Mouse (Mus musculus) MEL (cell line): ENCODE measurements around the gene Pde7b. TPM values are rescaled to one million over a fixed set of nuclear protein-coding genes. Genes with fewer than 3 reads are reported as not detected.

Experiments used
- DNase-seq: peaks from one replicate; pipeline ENCODE4 v3.0.0; 2011; ENCODE audit warnings: low read depth, low spot score
- H3K27ac ChIP-seq: 2 replicates; pipeline ENCODE4 v1.5.1; 2012; ENCODE audit warnings: low read depth, mild to moderate bottlenecking, control low read depth, low read length, moderate library complexity; ENCODE audit not compliant: control insufficient read depth
- H3K27me3 ChIP-seq, 2 experiments: fragments of 150-350 bp in 1 of 2; sonication (generic) in 1 of 2; 2 replicates each; pipeline ENCODE4 v1.6.1; 2012; ENCODE audit warnings: low read length in 2 of 2, mild to moderate bottlenecking in 2 of 2, improper control_type of control experiment in 1 of 2, moderate library complexity in 1 of 2; ENCODE audit not compliant: insufficient read depth in 2 of 2, control insufficient read depth in 1 of 2
- H3K36me3 ChIP-seq, 2 experiments: 2 replicates each; pipeline ENCODE4 v1.6.1; 2012 to 2014; ENCODE audit warnings: low read length in 2 of 2, improper control_type of control experiment in 1 of 2, inconsistent platforms in 1 of 2, mild to moderate bottlenecking in 1 of 2; ENCODE audit not compliant: insufficient read depth in 2 of 2, control insufficient read depth in 1 of 2
- H3K4me1 ChIP-seq, 2 experiments: fragments of 150-350 bp in 1 of 2; sonication (generic) in 1 of 2; 2 replicates each; pipeline ENCODE4 v1.6.1; 2012; ENCODE audit warnings: low read length in 2 of 2, improper control_type of control experiment in 1 of 2, mild to moderate bottlenecking in 1 of 2; ENCODE audit not compliant: insufficient read depth in 2 of 2, control insufficient read depth in 1 of 2
- H3K4me3 ChIP-seq, 2 experiments: fragments of 150-350 bp in 1 of 2; sonication (generic) in 1 of 2; 2 replicates each; pipeline ENCODE4 v1.5.1; 2012; ENCODE audit warnings: low read depth in 2 of 2, low read length in 2 of 2, mild to moderate bottlenecking in 2 of 2, moderate library complexity in 2 of 2, control low read depth in 1 of 2, improper control_type of control experiment in 1 of 2; ENCODE audit not compliant: control insufficient read depth in 1 of 2, insufficient read depth in 1 of 2
- H3K79me2 ChIP-seq: 2 replicates; pipeline ENCODE4 v1.6.1; 2012; ENCODE audit warnings: mild to moderate bottlenecking, low read length, moderate library complexity; ENCODE audit not compliant: control insufficient read depth, poor library complexity, insufficient read depth
- H3K9ac ChIP-seq: 2 replicates; pipeline ENCODE4 v1.6.1; 2012; ENCODE audit warnings: low read depth, mild to moderate bottlenecking, control low read depth, low read length, moderate library complexity; ENCODE audit not compliant: control insufficient read depth, poor library complexity, severe bottlenecking
- H3K9me3 ChIP-seq: fragments of 150-350 bp; sonication (generic); replicated peaks from 2 replicates; pipeline ENCODE4 v1.6.1; 2012; ENCODE audit warnings: mild to moderate bottlenecking, low read length, improper control_type of control experiment, moderate library complexity; ENCODE audit not compliant: insufficient read depth
- CHD1 ChIP-seq: IDR thresholded peaks from 2 replicates; pipeline ENCODE4 v1.6.1; 2012; ENCODE audit warnings: low read depth, mild to moderate bottlenecking, inconsistent platforms, low read length, improper control_type of control experiment
- CHD2 ChIP-seq: IDR thresholded peaks from 2 replicates; pipeline ENCODE4 v1.6.1; 2011; ENCODE audit warnings: low read length, improper control_type of control experiment
- CTCF ChIP-seq, 3 experiments: IDR thresholded peaks in 2 of 3; conservative IDR thresholded peaks in 1 of 3; 2 replicates each; pipeline ENCODE4 v1.5.1; 2011 to 2012; ENCODE audit warnings: low read length in 3 of 3, low read depth in 2 of 3, mild to moderate bottlenecking in 2 of 3, improper control_type of control experiment in 1 of 3, inconsistent platforms in 1 of 3, mixed read lengths in 1 of 3, moderate library complexity in 1 of 3; ENCODE audit not compliant: control insufficient read depth in 1 of 3, insufficient read depth in 1 of 3, poor library complexity in 1 of 3, severe bottlenecking in 1 of 3
- ETS1 ChIP-seq: IDR thresholded peaks from 2 replicates; pipeline ENCODE4 v1.6.1; 2012; ENCODE audit warnings: low read depth, mild to moderate bottlenecking, inconsistent platforms, low read length, improper control_type of control experiment, moderate library complexity
- GATA1 ChIP-seq: IDR thresholded peaks from 2 replicates; pipeline ENCODE4 v1.6.1; 2011; ENCODE audit warnings: low read depth, low read length, improper control_type of control experiment
- HCFC1 ChIP-seq: IDR thresholded peaks from 2 replicates; pipeline ENCODE4 v1.6.1; 2012; ENCODE audit warnings: low read depth, mild to moderate bottlenecking, inconsistent platforms, low read length, improper control_type of control experiment, moderate library complexity
- KAT2A ChIP-seq: conservative IDR thresholded peaks from 2 replicates; pipeline ENCODE4 v1.6.1; 2012; ENCODE audit warnings: low read depth, low read length, improper control_type of control experiment, inconsistent platforms
- MAFK ChIP-seq: IDR thresholded peaks from 2 replicates; pipeline ENCODE4 v1.6.1; 2011; ENCODE audit warnings: low read depth, mild to moderate bottlenecking, low read length, improper control_type of control experiment, borderline replicate concordance
- MAX ChIP-seq: IDR thresholded peaks from 2 replicates; pipeline ENCODE4 v1.6.1; 2011; ENCODE audit warnings: low read length, improper control_type of control experiment
- MYB ChIP-seq: IDR thresholded peaks from 2 replicates; pipeline ENCODE4 v1.6.1; 2011; ENCODE audit warnings: mild to moderate bottlenecking, low read depth, low read length, improper control_type of control experiment
- MYC ChIP-seq: IDR thresholded peaks from 2 replicates; pipeline ENCODE4 v1.6.1; 2011; ENCODE audit warnings: low read depth, mild to moderate bottlenecking, low read length, improper control_type of control experiment, moderate library complexity
- NRF1 ChIP-seq: IDR thresholded peaks from 2 replicates; pipeline ENCODE4 v1.6.1; 2014; ENCODE audit warnings: low read depth, mild to moderate bottlenecking, inconsistent platforms, low read length, improper control_type of control experiment, moderate library complexity; ENCODE audit not compliant: poor library complexity, insufficient read depth, severe bottlenecking
- POLR2AphosphoS2 ChIP-seq: IDR thresholded peaks from 2 replicates; pipeline ENCODE4 v1.6.1; 2011; ENCODE audit warnings: low read length, improper control_type of control experiment
- POLR2AphosphoS5 ChIP-seq: IDR thresholded peaks from 2 replicates; pipeline ENCODE4 v1.6.1; 2012; ENCODE audit warnings: low read depth, borderline replicate concordance, mild to moderate bottlenecking, inconsistent platforms, low read length, moderate library complexity, mixed read lengths
- RCOR1 ChIP-seq: IDR thresholded peaks from 2 replicates; pipeline ENCODE4 v1.6.1; 2012; ENCODE audit warnings: low read depth, mild to moderate bottlenecking, inconsistent platforms, low read length, improper control_type of control experiment
- SIN3A ChIP-seq: IDR thresholded peaks from 2 replicates; pipeline ENCODE4 v1.6.1; 2012; ENCODE audit warnings: low read length, improper control_type of control experiment, inconsistent platforms
- TBP ChIP-seq: IDR thresholded peaks from 2 replicates; pipeline ENCODE4 v1.8.0; 2011; ENCODE audit warnings: low read depth, low read length, improper control_type of control experiment
- USF2 ChIP-seq, 2 experiments: IDR thresholded peaks; 2 replicates each; pipeline ENCODE4 v1.6.1; 2011 to 2012; ENCODE audit warnings: improper control_type of control experiment in 2 of 2, low read length in 2 of 2, borderline replicate concordance in 1 of 2, inconsistent platforms in 1 of 2, low read depth in 1 of 2, mild to moderate bottlenecking in 1 of 2; ENCODE audit not compliant: insufficient read depth in 1 of 2
- ZMIZ1 ChIP-seq: IDR thresholded peaks from 2 replicates; pipeline ENCODE4 v1.6.1; 2012; ENCODE audit warnings: low read depth, mild to moderate bottlenecking, inconsistent platforms, low read length, improper control_type of control experiment, moderate library complexity
- polyA plus RNA-seq, 2 experiments: library from polyadenylated mRNA; stranded (reverse) in 1 of 2; unstranded in 1 of 2; fragments of >175 nt in 1 of 2; fragments of >200 nt in 1 of 2; gene quantifications; 2 replicates each; pipeline versions ENCODE4 v1.2.1 to v1.2.4; 2012; ENCODE audit warnings: low replicate concordance in 2 of 2, low read depth in 1 of 2; ENCODE audit not compliant: insufficient read length in 2 of 2, insufficient read depth in 1 of 2, missing spikeins in 1 of 2
- total RNA-seq: library from RNA; depleted of rRNA; stranded (reverse); fragments of 300-350 nt; gene quantifications from 2 replicates; pipeline ENCODE4 v1.2.3, GENCODE M21; 2012

Gene Pde7b
- total and polyA plus RNA-seq, 3 experiments, result 0.04 TPM; not detected in 2

DNA sequence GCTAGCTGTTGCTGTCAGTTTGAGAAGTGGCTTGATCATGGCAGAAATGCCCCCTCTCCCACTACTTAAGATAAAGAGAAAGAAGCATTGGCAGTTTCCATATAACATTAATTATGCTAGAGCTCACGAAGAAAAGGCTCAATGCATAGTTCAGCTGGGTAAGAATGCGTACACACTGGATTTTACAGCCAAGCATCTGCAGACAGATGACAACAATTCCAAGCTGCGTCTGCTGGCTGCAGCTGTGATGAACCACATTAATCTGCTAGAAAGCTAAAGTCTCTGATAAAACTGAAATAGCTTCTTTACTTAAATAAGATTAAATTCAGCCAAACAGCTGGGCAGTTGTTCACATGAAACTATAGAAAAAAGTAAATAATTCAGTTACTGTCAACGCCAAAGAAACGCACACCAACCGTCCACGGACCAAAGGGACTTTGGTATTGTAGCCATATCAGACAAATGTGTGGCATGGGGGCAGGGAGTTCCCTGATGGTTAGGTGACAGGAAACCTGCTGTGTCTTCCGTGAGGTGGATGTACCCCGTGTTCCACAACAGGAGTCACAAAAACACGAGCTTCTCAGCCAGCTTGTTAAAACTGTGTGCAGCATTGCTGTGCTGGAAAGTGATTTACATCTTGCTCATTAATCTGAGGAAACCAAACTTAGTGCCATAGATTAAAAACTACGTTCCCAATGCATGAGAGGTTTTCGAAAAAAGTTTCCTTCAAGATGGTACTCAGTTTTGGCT is 326.1 kb downstream of the Pde7b start:
- no peaks in the 10 kb centered on the region for H3K79me2 ChIP-seq
- no peak overlapping the region for H3K27ac ChIP-seq
- peak overlapping the region; percentile 3 to 19; a peak in 3 of 4 replicates for H3K4me3 ChIP-seq
- no peak for DNase-seq
- no peak for TF ChIP-seq USF2 (IDR thresholded peaks at IDR 0.05; ENCODE audit: borderline replicate concordance in 1 of 2, insufficient read depth in 1 of 2, low read depth in 1 of 2, low read length in 2 of 2)
- TF ChIP-seq RCOR1, result no peak
- no peak for TF ChIP-seq HCFC1
- TF ChIP-seq, all 39 proteins: peak for 0
- peak overlapping the region; percentile 9; the same call in 1 of the 2 replicates for H3K9ac ChIP-seq
- H3K4me1 ChIP-seq, result no peaks in the 10 kb centered on the region; a peak in 1 of 4 replicates
- no peaks in the 10 kb centered on the region for H3K9me3 ChIP-seq
- H3K27me3 ChIP-seq, result no peaks in the 10 kb centered on the region
- H3K36me3 ChIP-seq, result peaks cover 0 to 4% of the 10 kb centered on the region in 2 experiments; a peak in 2 of 4 replicates

DNA sequence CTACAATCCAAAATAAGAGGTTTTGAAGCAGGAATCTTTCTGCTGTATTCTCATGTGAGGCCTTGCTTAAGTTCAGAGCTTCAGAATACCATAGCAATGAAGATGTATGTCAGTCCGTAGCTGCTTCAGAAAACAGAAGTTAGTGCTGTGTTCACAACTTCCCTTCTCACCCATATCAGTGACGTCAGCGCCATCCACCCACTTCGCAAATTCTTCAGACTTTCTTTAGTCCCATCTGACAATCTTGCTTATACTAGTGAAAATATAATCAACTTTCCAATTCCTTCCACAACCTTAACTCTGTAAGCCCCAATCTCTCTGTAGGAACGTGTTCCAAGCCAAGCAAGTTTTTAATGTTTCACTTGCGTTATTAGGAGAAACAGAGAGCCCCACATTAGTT is 326.7 kb downstream of the Pde7b start:
- Histone ChIP-seq H3K9ac (peak overlapping the region; percentile 9; the same call in 1 of the 2 replicates), H3K27me3 (no peaks in the 10 kb centered on the region), H3K79me2 (no peaks in the 10 kb centered on the region), H3K4me1 (no peaks in the 10 kb centered on the region; a peak in 1 of 4 replicates), H3K36me3 (peaks cover 0 to 4% of the 10 kb centered on the region in 2 experiments; a peak in 2 of 4 replicates), H3K27ac (no peak overlapping the region), H3K4me3 (peak overlapping the region; percentile 3 to 19; a peak in 3 of 4 replicates), H3K9me3 (no peaks in the 10 kb centered on the region)
- TF ChIP-seq HCFC1 (no peak), POLR2AphosphoS5 (no peak), GATA1 (peak; percentile 44; the same call in 1 of the 2 replicates)
- DNase-seq, result peak; percentile 78

DNA sequence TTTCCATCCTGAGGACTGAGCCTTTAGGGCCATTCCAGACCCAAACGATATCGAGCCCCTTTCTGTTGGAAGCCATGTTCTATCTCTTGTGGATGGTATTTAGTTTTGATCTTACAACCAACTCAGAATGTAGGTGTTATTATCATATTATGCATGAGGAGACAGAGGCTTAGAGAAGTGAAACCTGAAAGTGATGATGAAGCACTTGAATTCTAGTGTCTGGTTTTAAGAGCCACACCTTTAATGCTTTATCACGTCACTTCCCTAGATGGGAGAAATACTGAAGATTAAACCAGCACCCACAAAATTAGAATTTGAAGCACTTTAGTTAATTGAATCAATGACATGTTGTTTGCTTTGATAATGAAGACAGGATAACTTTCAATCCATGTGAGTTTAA is 329.1 kb downstream of the Pde7b start:
- Histone ChIP-seq H3K27ac (no peak overlapping the region), H3K4me1 (no peaks in the 10 kb centered on the region; a peak in 1 of 4 replicates), H3K9ac (no peak overlapping the region), H3K79me2 (no peaks in the 10 kb centered on the region), H3K9me3 (no peaks in the 10 kb centered on the region), H3K36me3 (peaks cover 0 to 4% of the 10 kb centered on the region in 2 experiments; a peak in 2 of 4 replicates), H3K27me3 (no peaks in the 10 kb centered on the region; a peak in 1 of 4 replicates), H3K4me3 (no peak overlapping the region)
- no peak for TF ChIP-seq ETS1
- TF ChIP-seq CHD2, result no peak
- no peak for TF ChIP-seq CHD1
- no peak for TF ChIP-seq KAT2A
- no peak for TF ChIP-seq MYC
- TF ChIP-seq TBP, result no peak
- TF ChIP-seq MYB, result no peak
- TF ChIP-seq CTCF (IDR thresholded peaks at IDR 0.05 in 2 of 3, conservative IDR thresholded peaks at IDR 0.05 in 1 of 3; ENCODE audit: control insufficient read depth in 1 of 3, insufficient read depth in 1 of 3, low read depth in 2 of 3, low read length in 3 of 3, poor library complexity in 1 of 3, severe bottlenecking in 1 of 3), result no peak
- no peak for TF ChIP-seq POLR2AphosphoS2
- TF ChIP-seq ZMIZ1, result no peak
- no peak for TF ChIP-seq NRF1
- no peak for TF ChIP-seq USF2 (IDR thresholded peaks at IDR 0.05; ENCODE audit: borderline replicate concordance in 1 of 2, insufficient read depth in 1 of 2, low read depth in 1 of 2, low read length in 2 of 2)
- TF ChIP-seq MAX, result no peak
- TF ChIP-seq SIN3A, result no peak
- TF ChIP-seq MAFK, result no peak
- no peak for DNase-seq
